8 mouse cellular contexts compared by ENCODE assay signal in the genomic region with DNA sequence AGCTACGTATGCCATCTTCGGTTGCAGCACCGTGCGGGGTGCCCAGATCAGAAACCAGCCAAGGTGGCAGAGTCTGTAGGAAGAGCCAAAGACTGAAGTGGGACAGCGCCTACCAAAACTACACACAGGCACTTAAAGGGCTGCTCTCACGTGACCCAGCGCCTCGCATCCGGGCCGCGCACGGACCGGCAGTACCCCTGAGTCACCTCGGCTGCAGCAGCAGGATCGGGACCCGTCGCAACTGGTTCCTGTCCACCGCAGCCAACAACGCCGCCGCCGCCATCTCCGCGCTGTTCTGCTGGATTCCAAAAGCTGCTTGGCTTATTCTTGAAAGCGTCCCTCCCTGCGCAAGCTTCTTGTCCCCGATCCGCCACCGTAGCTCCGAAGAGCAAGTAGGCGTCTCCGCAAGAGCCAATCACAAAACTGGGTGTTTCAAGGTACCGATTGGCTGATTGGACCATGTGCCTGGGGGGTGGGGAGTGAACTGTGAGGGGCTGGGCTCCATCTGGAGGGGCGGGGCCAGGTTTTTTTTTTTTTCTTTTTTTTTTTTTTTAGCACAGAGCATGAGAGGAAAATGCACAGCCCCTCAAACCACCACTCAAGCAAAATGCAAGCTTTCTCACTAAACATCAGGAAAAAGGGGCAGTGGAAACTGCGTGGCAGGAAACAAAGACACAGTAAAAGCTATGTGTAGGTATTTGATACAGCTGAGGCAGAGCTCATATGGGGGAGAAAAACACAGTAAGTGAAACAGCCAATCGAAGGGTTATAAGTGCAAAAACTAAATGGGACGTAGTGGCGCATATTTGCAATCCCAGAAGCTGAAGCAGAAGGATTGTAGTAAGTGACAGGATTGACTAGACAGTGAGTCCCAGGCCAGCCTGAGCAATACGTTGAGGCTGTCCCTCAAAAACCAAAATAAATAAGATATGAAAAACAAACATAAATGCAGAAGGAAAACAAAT. TPM values are rescaled to one million over a fixed set of nuclear protein-coding genes. Genes with fewer than 3 reads are reported as not detected.
DNase-seq lines count a peak whose midpoint lies in the region; ATAC-seq lines count a peak whose summit lies in the region.

Gene Mccc1, minus strand, starts transcription at position 404 of the 965 bp plus-strand sequence.

- intact Hi-C loops in left cerebral cortex, postnatal 14 days (cut with DNase I) = loop anchor here (10.0 kb wide), 1 partner anchor 64 kb away; the partner anchor contains the start of gene Acad9

- peak within 1 kb of the TSS; percentile 80 for H3K4me3 ChIP-seq in intestine, embryonic 14.5 days (ENCODE audit: low read depth, low read length)

- H3K36me3 ChIP-seq in intestine, embryonic 14.5 days (ENCODE audit: control insufficient read depth, insufficient read depth, low read length) = 0 out of 2 replicates have a peak, but pooled peaks cover 1% of the 10 kb centered on the region

- ATAC-seq in intestine, embryonic 14.5 days (replicated peaks; ENCODE audit: low FRiP score, low TSS enrichment, low read depth) = peak; percentile 100

- H3K4me2 ChIP-seq in intestine, embryonic 14.5 days (ENCODE audit: low read length) = peak within 1 kb of the TSS; percentile 82

- H3K27ac ChIP-seq in intestine, embryonic 14.5 days (ENCODE audit: low read depth) = peak within 1 kb of the TSS; percentile 86

- H3K9ac ChIP-seq in intestine, embryonic 14.5 days (ENCODE audit: low read length) = peak within 1 kb of the TSS; percentile 73

- no peaks in the 10 kb centered on the region for H3K27me3 ChIP-seq in intestine, embryonic 14.5 days (replicated peaks; ENCODE audit: control insufficient read depth, insufficient read depth, low read length)

- no peaks in the 10 kb centered on the region for H3K9me3 ChIP-seq in intestine, embryonic 14.5 days (ENCODE audit: control insufficient read depth, low read length)

- no peaks in the 10 kb centered on the region for H3K4me1 ChIP-seq in intestine, embryonic 14.5 days (replicated peaks; ENCODE audit: control insufficient read depth, insufficient read depth, low read length)

- DNase-seq in adrenal gland, adult 18-20 months (ENCODE audit: low spot score in 2 of 2) = peak; percentile 88 to 91
- DNase-seq in embryo, embryonic 11 days = peak; percentile 96
- peak; percentile 94 for DNase-seq in gastrocnemius, postnatal 25 days
- peak; percentile 96 for DNase-seq in intestine, embryonic 14.5 days (ENCODE audit: low spot score)
- DNase-seq in left cerebral cortex, postnatal 14 days (ENCODE audit: low spot score in 2 of 2) = peak; percentile 95 to 98
- DNase-seq in mesoderm, embryonic 11.5 days (ENCODE audit: low read depth, low spot score) = peak; percentile 97
- DNase-seq in right cerebral cortex, postnatal 36 days (ENCODE audit: low spot score in 2 of 2) = peak; percentile 95 to 96
- peak; percentile 96 for DNase-seq in yolk sac, embryonic 10.5 days (ENCODE audit: low spot score)

- WGBS in intestine, embryonic 14.5 days = 4% methylated on average over 39 of the region's 39 CpGs

RNA-seq across cellular contexts. Expression of gene Mccc1, which starts in this region (rescaled TPM):
- 100 to 1,000 TPM; 128 to 133 TPM for total RNA-seq in adrenal gland, adult 18-20 months (2021)
- total RNA-seq in gastrocnemius, postnatal 25 days (2021) = 10 to 100 TPM; 33.0 to 37.0 TPM
- polyA plus RNA-seq in intestine, embryonic 14.5 days (2014; fragmentation: Nextera tagmentation; extraction: Ambion mirVana) = 29.8 and 31.3 TPM in 2 replicates
- total RNA-seq in left cerebral cortex, postnatal 14 days (2021) = 10 to 100 TPM; 30.0 TPM

Comparison
In these comparisons a context has a peak if more than half of its experiments do, and no peak if none do; other contexts are left out.
1. Peak in every context shown above with its lines: DNase-seq, ATAC-seq, H3K4me3 ChIP-seq and H3K27ac ChIP-seq.